Mouse (Mus musculus) MEL (cell line): ENCODE measurements around the gene Chd9. TPM values are rescaled to one million over a fixed set of nuclear protein-coding genes. Genes with fewer than 3 reads are reported as not detected.

Source experiments
- DNase-seq: peaks from one replicate; pipeline ENCODE4 v3.0.0; 2011; ENCODE audit warnings: low read depth, low spot score
- H3K27ac ChIP-seq: 2 replicates; pipeline ENCODE4 v1.5.1; 2012; ENCODE audit warnings: low read depth, mild to moderate bottlenecking, control low read depth, low read length, moderate library complexity; ENCODE audit not compliant: control insufficient read depth
- H3K27me3 ChIP-seq, 2 experiments: fragments of 150-350 bp in 1 of 2; sonication (generic) in 1 of 2; 2 replicates each; pipeline ENCODE4 v1.6.1; 2012; ENCODE audit warnings: low read length in 2 of 2, mild to moderate bottlenecking in 2 of 2, improper control_type of control experiment in 1 of 2, moderate library complexity in 1 of 2; ENCODE audit not compliant: insufficient read depth in 2 of 2, control insufficient read depth in 1 of 2
- H3K36me3 ChIP-seq, 2 experiments: 2 replicates each; pipeline ENCODE4 v1.6.1; 2012 to 2014; ENCODE audit warnings: low read length in 2 of 2, improper control_type of control experiment in 1 of 2, inconsistent platforms in 1 of 2, mild to moderate bottlenecking in 1 of 2; ENCODE audit not compliant: insufficient read depth in 2 of 2, control insufficient read depth in 1 of 2
- H3K4me1 ChIP-seq, 2 experiments: fragments of 150-350 bp in 1 of 2; sonication (generic) in 1 of 2; 2 replicates each; pipeline ENCODE4 v1.6.1; 2012; ENCODE audit warnings: low read length in 2 of 2, improper control_type of control experiment in 1 of 2, mild to moderate bottlenecking in 1 of 2; ENCODE audit not compliant: insufficient read depth in 2 of 2, control insufficient read depth in 1 of 2
- H3K4me3 ChIP-seq, 2 experiments: fragments of 150-350 bp in 1 of 2; sonication (generic) in 1 of 2; 2 replicates each; pipeline ENCODE4 v1.5.1; 2012; ENCODE audit warnings: low read depth in 2 of 2, low read length in 2 of 2, mild to moderate bottlenecking in 2 of 2, moderate library complexity in 2 of 2, control low read depth in 1 of 2, improper control_type of control experiment in 1 of 2; ENCODE audit not compliant: control insufficient read depth in 1 of 2, insufficient read depth in 1 of 2
- H3K79me2 ChIP-seq: 2 replicates; pipeline ENCODE4 v1.6.1; 2012; ENCODE audit warnings: mild to moderate bottlenecking, low read length, moderate library complexity; ENCODE audit not compliant: control insufficient read depth, poor library complexity, insufficient read depth
- H3K9ac ChIP-seq: 2 replicates; pipeline ENCODE4 v1.6.1; 2012; ENCODE audit warnings: low read depth, mild to moderate bottlenecking, control low read depth, low read length, moderate library complexity; ENCODE audit not compliant: control insufficient read depth, poor library complexity, severe bottlenecking
- H3K9me3 ChIP-seq: fragments of 150-350 bp; sonication (generic); replicated peaks from 2 replicates; pipeline ENCODE4 v1.6.1; 2012; ENCODE audit warnings: mild to moderate bottlenecking, low read length, improper control_type of control experiment, moderate library complexity; ENCODE audit not compliant: insufficient read depth
- BHLHE40 ChIP-seq: IDR thresholded peaks from 2 replicates; pipeline ENCODE4 v1.6.1; 2012; ENCODE audit warnings: low read depth, mild to moderate bottlenecking, inconsistent platforms, low read length, improper control_type of control experiment, borderline replicate concordance
- CHD1 ChIP-seq: IDR thresholded peaks from 2 replicates; pipeline ENCODE4 v1.6.1; 2012; ENCODE audit warnings: low read depth, mild to moderate bottlenecking, inconsistent platforms, low read length, improper control_type of control experiment
- CHD2 ChIP-seq: IDR thresholded peaks from 2 replicates; pipeline ENCODE4 v1.6.1; 2011; ENCODE audit warnings: low read length, improper control_type of control experiment
- EP300 ChIP-seq, 2 experiments: IDR thresholded peaks; 2 replicates each; pipeline ENCODE4 v1.6.1; 2011; ENCODE audit warnings: improper control_type of control experiment in 2 of 2, low read length in 2 of 2, low read depth in 1 of 2, mild to moderate bottlenecking in 1 of 2
- ETS1 ChIP-seq: IDR thresholded peaks from 2 replicates; pipeline ENCODE4 v1.6.1; 2012; ENCODE audit warnings: low read depth, mild to moderate bottlenecking, inconsistent platforms, low read length, improper control_type of control experiment, moderate library complexity
- GATA1 ChIP-seq: IDR thresholded peaks from 2 replicates; pipeline ENCODE4 v1.6.1; 2011; ENCODE audit warnings: low read depth, low read length, improper control_type of control experiment
- HCFC1 ChIP-seq: IDR thresholded peaks from 2 replicates; pipeline ENCODE4 v1.6.1; 2012; ENCODE audit warnings: low read depth, mild to moderate bottlenecking, inconsistent platforms, low read length, improper control_type of control experiment, moderate library complexity
- KAT2A ChIP-seq: conservative IDR thresholded peaks from 2 replicates; pipeline ENCODE4 v1.6.1; 2012; ENCODE audit warnings: low read depth, low read length, improper control_type of control experiment, inconsistent platforms
- MAX ChIP-seq: IDR thresholded peaks from 2 replicates; pipeline ENCODE4 v1.6.1; 2011; ENCODE audit warnings: low read length, improper control_type of control experiment
- MAZ ChIP-seq: IDR thresholded peaks from 2 replicates; pipeline ENCODE4 v1.6.1; 2012; ENCODE audit warnings: low read depth, mild to moderate bottlenecking, inconsistent platforms, low read length, improper control_type of control experiment
- MXI1 ChIP-seq: IDR thresholded peaks from 2 replicates; pipeline ENCODE4 v1.6.1; 2011; ENCODE audit warnings: mild to moderate bottlenecking, low read depth, low read length, improper control_type of control experiment
- MYC ChIP-seq: IDR thresholded peaks from 2 replicates; pipeline ENCODE4 v1.6.1; 2011; ENCODE audit warnings: low read depth, mild to moderate bottlenecking, low read length, improper control_type of control experiment, moderate library complexity
- NELFE ChIP-seq: IDR thresholded peaks from 2 replicates; pipeline ENCODE4 v1.6.1; 2011; ENCODE audit warnings: low read depth, low read length, improper control_type of control experiment
- POLR2A ChIP-seq, 2 experiments: IDR thresholded peaks; 2 replicates each; pipeline ENCODE4 v1.6.1; 2011 to 2012; ENCODE audit warnings: low read length in 2 of 2, mild to moderate bottlenecking in 2 of 2, control low read depth in 1 of 2, improper control_type of control experiment in 1 of 2, low read depth in 1 of 2, moderate library complexity in 1 of 2; ENCODE audit not compliant: control insufficient read depth in 1 of 2, insufficient read depth in 1 of 2, poor library complexity in 1 of 2
- RCOR1 ChIP-seq: IDR thresholded peaks from 2 replicates; pipeline ENCODE4 v1.6.1; 2012; ENCODE audit warnings: low read depth, mild to moderate bottlenecking, inconsistent platforms, low read length, improper control_type of control experiment
- SIN3A ChIP-seq: IDR thresholded peaks from 2 replicates; pipeline ENCODE4 v1.6.1; 2012; ENCODE audit warnings: low read length, improper control_type of control experiment, inconsistent platforms
- SMC3 ChIP-seq: IDR thresholded peaks from 2 replicates; pipeline ENCODE4 v1.6.1; 2011; ENCODE audit warnings: low read depth, low read length, improper control_type of control experiment
- TAL1 ChIP-seq: IDR thresholded peaks from 2 replicates; pipeline ENCODE4 v1.6.1; 2012; ENCODE audit warnings: mild to moderate bottlenecking, inconsistent platforms, low read length, moderate library complexity, mixed read lengths
- TBP ChIP-seq: IDR thresholded peaks from 2 replicates; pipeline ENCODE4 v1.8.0; 2011; ENCODE audit warnings: low read depth, low read length, improper control_type of control experiment
- USF1 ChIP-seq: IDR thresholded peaks from 2 replicates; pipeline ENCODE4 v1.6.1; 2014; ENCODE audit warnings: low read depth, mild to moderate bottlenecking, inconsistent platforms, low read length, improper control_type of control experiment, moderate library complexity
- ZC3H11A ChIP-seq: IDR thresholded peaks from 2 replicates; pipeline ENCODE4 v1.6.1; 2012; ENCODE audit warnings: low read depth, mild to moderate bottlenecking, inconsistent platforms, low read length, improper control_type of control experiment
- ZMIZ1 ChIP-seq: IDR thresholded peaks from 2 replicates; pipeline ENCODE4 v1.6.1; 2012; ENCODE audit warnings: low read depth, mild to moderate bottlenecking, inconsistent platforms, low read length, improper control_type of control experiment, moderate library complexity
- ZNF384 ChIP-seq: IDR thresholded peaks from 2 replicates; pipeline ENCODE4 v1.6.1; 2012; ENCODE audit warnings: low read depth, mild to moderate bottlenecking, inconsistent platforms, low read length, improper control_type of control experiment
- polyA plus RNA-seq, 2 experiments: library from polyadenylated mRNA; stranded (reverse) in 1 of 2; unstranded in 1 of 2; fragments of >175 nt in 1 of 2; fragments of >200 nt in 1 of 2; gene quantifications; 2 replicates each; pipeline versions ENCODE4 v1.2.1 to v1.2.4; 2012; ENCODE audit warnings: low replicate concordance in 2 of 2, low read depth in 1 of 2; ENCODE audit not compliant: insufficient read length in 2 of 2, insufficient read depth in 1 of 2, missing spikeins in 1 of 2
- total RNA-seq: library from RNA; depleted of rRNA; stranded (reverse); fragments of 300-350 nt; gene quantifications from 2 replicates; pipeline ENCODE4 v1.2.3, GENCODE M21; 2012

Chd9 gene
- total and polyA plus RNA-seq, 3 experiments: 5.9 to 87.4 (median 40.3) TPM

DNA sequence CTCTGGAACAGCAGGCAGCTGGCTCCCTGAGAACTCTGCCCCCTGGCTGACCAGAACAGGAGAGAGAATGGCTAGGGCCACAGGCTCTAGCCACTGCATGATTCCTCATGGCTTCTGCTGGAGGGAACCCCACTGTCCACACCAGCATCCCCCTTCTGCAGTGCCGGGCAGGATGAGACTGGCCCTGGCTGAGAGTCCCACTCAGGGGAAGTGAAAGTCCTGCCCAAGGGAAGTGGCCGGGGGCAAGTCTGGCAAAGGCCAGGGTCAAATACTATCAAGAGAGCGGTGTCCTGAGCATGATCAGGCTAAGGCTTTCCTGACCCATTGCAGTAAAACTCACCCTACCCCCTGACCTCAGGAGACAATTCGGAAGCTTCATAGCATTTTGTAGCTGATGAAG is 44.9 kb downstream of the Chd9 start:
- TF ChIP-seq MYC (no peak), ZNF384 (no peak), CHD1 (no peak), RCOR1 (no peak), ZMIZ1 (no peak), HCFC1 (no peak), KAT2A (no peak), TBP (no peak), MAX (no peak), GATA1 (no peak), SMC3 (no peak), ZC3H11A (no peak), CHD2 (no peak)
- no peaks in the 10 kb centered on the region for H3K27me3 ChIP-seq
- no peaks in the 10 kb centered on the region for H3K9me3 ChIP-seq
- peaks cover 0 to 10% of the 10 kb centered on the region in 2 experiments; a peak in 3 of 4 replicates for H3K4me1 ChIP-seq
- no peaks in the 10 kb centered on the region for H3K79me2 ChIP-seq
- peaks cover 0 to 5% of the 10 kb centered on the region in 2 experiments; a peak in 2 of 4 replicates for H3K36me3 ChIP-seq
- no peak overlapping the region for H3K4me3 ChIP-seq
- H3K27ac ChIP-seq: no peak overlapping the region
- no peak overlapping the region for H3K9ac ChIP-seq
- DNase-seq: no peak

DNA sequence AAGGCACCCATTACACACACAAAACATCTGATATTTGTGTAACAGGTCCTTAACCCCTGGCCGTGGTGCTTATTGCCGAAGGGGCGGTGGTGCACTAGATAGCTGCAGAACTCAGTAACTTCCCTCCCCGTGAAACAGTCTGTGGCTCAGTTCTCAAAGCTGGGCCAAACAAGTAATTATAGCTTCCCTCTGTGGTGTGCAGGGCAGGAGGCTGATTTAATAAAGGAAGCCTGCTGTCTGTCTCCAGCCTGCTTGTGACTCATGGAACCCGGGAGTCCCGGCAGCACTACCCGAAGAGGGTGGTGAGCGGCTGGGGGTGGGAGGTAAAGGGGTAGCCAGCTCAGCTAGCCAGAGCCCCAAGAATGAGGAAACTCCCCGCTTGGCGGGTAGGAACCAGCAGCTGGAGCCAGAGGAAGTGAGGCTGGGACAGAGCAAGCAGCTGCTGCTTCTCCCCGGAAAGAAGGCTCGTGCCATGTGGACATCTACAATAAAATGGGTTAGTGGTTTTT is 48.1 kb downstream of the Chd9 start:
- peaks cover 2 to 20% of the 10 kb centered on the region in 2 experiments for H3K4me1 ChIP-seq
- peaks cover 0 to 7% of the 10 kb centered on the region in 2 experiments; a peak in 2 of 4 replicates for H3K36me3 ChIP-seq
- H3K27ac ChIP-seq: peak overlapping the region; percentile 47
- no peaks in the 10 kb centered on the region for H3K79me2 ChIP-seq
- TF ChIP-seq MAX: 0 out of 2 replicates have a peak, but pooled peaks have one; percentile 26
- TF ChIP-seq EP300 (IDR thresholded peaks at IDR 0.05; ENCODE audit: low read depth in 1 of 2, low read length in 2 of 2): 0 out of 4 replicates have a peak, but pooled peaks of 1 of the 2 experiments have one; percentile 3
- peak in 1 of 2 experiments; percentile 24; a peak in 1 of 4 replicates for TF ChIP-seq POLR2A (IDR thresholded peaks at IDR 0.05; ENCODE audit: control insufficient read depth in 1 of 2, insufficient read depth in 1 of 2, low read depth in 1 of 2, low read length in 2 of 2, poor library complexity in 1 of 2)
- TF ChIP-seq TBP: peak; percentile 52; the same call in 1 of the 2 replicates
- 0 out of 2 replicates have a peak, but pooled peaks have one; percentile 12 for TF ChIP-seq MYC
- 0 out of 2 replicates have a peak, but pooled peaks have one; percentile 45 for TF ChIP-seq MAZ
- TF ChIP-seq CHD2: no peak
- peak; percentile 70 for TF ChIP-seq MXI1
- peak; percentile 81 for TF ChIP-seq SIN3A
- TF ChIP-seq BHLHE40: peak; percentile 32; the same call in 1 of the 2 replicates
- no peak for TF ChIP-seq TAL1
- TF ChIP-seq ETS1: 0 out of 2 replicates have a peak, but pooled peaks have one; percentile 6
- no peak for TF ChIP-seq NELFE
- no peak for TF ChIP-seq USF1
- no peaks in the 10 kb centered on the region for H3K9me3 ChIP-seq
- peak overlapping the region; percentile 59 to 96 for H3K4me3 ChIP-seq
- peak; percentile 83 for DNase-seq
- H3K9ac ChIP-seq: peak overlapping the region; percentile 61
- H3K27me3 ChIP-seq: no peaks in the 10 kb centered on the region
